Mouse (Mus musculus) gonadal fat pad, adult 2 months (tissue): Measurements from ENCODE around the gene Asb3. TPM values are rescaled to one million over a fixed set of nuclear protein-coding genes. Genes with fewer than 3 reads are reported as not detected.
A peak's percentile ranks its signal among the peaks of the same experiment; 100 is the strongest.

ENCODE experiments used
- DNase-seq: peaks from one replicate; pipeline ENCODE4 v3.0.0-alpha.2; 2012; ENCODE audit warnings: low read depth
- polyA plus RNA-seq: library from polyadenylated mRNA; depleted of rRNA; stranded (reverse); fragments of >200 nt; gene quantifications from 2 replicates; pipeline ENCODE4 v1.2.3, GENCODE M21; 2012; rRNA removed

Asb3 gene
- 4.1 and 4.6 TPM in 2 replicates for polyA plus RNA-seq

DNA sequence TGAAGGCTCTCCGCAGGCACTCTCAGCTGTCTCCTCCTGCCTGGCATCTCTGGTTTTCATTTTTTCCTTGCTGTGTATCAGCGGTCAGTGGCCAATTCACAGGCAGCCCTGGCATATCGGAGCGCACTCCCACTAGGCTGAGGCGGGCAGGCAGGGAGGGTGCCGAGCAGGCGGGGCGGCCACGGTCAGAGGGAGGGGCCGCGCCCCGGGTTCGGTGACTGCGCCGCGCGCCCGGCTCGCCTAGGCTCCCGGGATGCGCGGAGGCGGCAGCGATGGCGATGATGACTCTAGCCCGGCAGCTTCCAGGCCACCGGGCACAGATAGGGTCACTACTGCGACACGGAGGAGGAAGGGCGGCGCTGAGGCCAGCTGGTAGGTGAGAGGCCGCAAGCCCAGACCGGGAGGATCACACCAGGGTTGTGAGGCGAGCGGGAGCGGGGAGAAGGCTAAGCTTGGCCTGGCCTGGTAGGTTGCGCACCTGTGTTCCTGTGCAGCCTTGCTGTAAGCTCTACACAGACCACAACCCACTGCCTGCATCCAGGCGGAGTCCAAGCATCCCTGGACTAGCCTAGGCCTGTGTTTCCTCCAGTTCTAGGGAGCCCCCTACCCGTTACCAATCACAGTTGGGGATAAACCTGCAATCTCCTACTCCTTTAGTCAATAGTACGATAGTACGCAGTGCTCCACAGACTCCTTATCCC, at the start of gene Asb3, which contains the start of gene Gpr75:
Asb3 (plus strand) TSS at position 246 of the 701 bp plus-strand sequence.
Gpr75 (plus strand) TSS at position 188 of the 701 bp plus-strand sequence.
- DNase-seq = peak; percentile 12

GRCm38 (mm10) chr11:30838793-30839192, 46.4 kb upstream of the Asb3 start:
- no peak for DNase-seq

GRCm38 (mm10) chr11:30844355-30844754, 40.9 kb upstream of the Asb3 start:
- no peak for DNase-seq

DNA sequence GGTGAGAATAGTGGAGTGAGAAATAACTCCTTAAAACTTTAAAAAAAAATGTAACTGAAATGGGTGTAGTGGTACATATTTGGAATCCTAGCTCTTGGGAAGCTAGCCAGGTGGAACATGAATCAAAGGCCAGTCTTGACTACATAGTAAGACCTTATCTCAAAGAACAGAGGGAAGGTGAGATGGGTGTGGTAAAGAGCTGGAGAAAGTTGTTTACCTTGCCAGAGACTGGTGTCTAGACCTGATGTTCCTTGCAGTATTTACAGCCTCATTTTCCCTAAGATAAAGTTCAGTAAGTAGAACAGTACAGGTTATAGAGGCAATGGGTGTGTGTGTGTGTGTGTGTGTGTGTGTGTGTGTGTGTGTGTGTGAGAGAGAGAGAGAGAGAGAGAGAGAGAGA, 12.8 kb upstream of the Asb3 start:
- DNase-seq = no peak

DNA sequence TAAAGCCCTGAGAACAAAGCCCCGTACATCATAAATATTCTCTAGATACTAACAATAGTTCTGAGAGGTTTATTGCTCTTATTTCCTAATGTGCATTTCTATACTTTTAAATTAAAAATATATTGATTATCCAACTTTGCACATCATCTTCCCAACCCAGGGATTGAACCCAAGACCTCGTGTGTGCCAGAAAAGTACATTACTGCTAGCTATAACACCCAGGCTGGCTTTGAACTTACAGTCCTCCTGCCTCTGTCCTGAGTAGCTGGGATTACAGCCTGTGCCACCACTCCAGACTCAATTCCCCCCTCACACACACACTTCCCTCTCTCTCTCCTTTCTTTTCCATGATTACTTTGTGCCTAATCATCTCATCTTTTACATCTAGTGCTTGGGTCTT, 2.9 kb downstream of the Asb3 start:
- no peak for DNase-seq

GRCm38 (mm10) chr11:30896201-30896600, 11.0 kb downstream of the Asb3 start:
- DNase-seq = no peak

DNA sequence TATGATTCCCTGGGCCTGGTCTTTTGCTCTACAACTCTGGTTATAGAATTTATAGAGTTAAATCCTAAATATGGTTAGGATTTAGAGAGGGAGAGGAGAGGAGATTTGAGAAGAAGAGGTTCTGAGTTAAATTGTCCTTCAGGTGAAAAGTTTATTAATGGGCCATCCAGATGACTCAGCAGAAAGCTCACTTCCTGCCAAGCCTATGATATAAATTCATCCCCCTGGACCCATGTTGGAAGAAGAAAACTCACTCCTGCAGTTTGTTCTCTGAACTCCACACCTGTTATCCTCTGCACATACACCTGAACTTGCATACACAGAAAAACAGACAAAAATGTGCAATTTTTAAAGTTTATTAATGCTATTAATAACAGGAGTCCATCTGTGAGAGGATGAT, 14.1 kb downstream of the Asb3 start:
- DNase-seq = no peak

DNA sequence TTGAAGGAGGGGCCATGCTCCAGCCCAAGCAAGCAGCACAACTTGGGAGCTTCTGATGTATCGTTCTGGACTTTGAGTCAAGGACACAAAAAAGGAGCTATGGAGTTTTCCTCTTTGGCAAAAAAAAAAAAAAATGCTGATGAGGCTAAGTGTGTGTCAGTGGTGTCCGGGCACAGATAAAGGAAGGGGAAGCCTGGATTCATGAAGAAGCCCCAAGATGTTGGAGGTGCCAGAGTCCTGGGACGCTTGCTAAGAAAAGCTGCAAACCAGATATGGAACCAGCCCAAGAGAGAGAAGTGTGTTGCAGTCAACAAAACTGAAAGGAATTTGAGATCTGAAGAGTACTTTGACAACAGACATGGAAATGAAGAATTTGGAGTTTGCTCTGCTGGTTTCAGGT, 27.1 kb downstream of the Asb3 start:
- DNase-seq = no peak

GRCm38 (mm10) chr11:30920641-30921040, 35.4 kb downstream of the Asb3 start:
- DNase-seq = no peak

DNA sequence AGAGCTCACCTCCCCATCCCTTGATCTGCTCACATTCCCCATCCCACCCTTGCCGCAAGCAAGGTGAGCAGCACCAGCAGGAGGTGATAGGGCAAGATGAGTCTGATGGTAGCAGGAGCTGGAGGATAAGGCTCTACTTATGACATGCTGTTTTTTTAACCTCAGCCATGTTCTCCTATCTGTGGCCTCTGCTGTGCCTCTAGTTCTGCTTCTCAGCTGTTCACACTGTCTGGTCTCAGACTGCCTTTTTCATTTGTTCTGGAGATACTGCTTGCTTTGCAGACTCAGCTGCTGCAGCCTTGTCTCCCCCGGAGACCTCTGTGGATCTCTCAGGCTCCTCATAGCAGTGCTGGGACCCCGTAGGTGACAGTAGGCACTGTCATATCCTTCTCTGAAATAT, 38.1 kb downstream of the Asb3 start:
- DNase-seq = no peak

- DNase-seq = no peak
Observed at GRCm38 (mm10) chr11:30928079-30928478, 42.9 kb downstream of the Asb3 start.

GRCm38 (mm10) chr11:30928498-30928897, 43.3 kb downstream of the Asb3 start:
- DNase-seq = no peak

- no peak for DNase-seq
Observed at GRCm38 (mm10) chr11:30943522-30943921, 58.3 kb downstream of the Asb3 start.

DNA sequence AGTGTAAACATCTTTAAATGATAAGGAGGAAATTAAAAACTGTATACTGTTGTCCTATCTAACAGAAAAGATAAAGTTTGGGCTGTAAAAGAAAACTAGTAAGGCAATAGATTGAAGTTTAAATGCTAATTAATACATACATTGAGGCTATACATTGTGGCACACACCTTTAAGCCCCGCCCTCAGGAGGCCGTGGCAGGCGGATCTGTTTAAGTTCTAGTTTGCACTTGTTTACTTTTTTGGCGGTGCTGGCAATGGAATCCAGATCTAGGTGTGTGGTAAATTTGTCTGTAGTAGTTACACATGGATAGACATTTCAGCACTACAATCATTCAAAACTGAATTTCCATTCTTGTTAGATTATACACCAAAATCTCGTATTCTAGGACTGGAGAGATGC, 67.6 kb downstream of the Asb3 start:
- DNase-seq = no peak

DNA sequence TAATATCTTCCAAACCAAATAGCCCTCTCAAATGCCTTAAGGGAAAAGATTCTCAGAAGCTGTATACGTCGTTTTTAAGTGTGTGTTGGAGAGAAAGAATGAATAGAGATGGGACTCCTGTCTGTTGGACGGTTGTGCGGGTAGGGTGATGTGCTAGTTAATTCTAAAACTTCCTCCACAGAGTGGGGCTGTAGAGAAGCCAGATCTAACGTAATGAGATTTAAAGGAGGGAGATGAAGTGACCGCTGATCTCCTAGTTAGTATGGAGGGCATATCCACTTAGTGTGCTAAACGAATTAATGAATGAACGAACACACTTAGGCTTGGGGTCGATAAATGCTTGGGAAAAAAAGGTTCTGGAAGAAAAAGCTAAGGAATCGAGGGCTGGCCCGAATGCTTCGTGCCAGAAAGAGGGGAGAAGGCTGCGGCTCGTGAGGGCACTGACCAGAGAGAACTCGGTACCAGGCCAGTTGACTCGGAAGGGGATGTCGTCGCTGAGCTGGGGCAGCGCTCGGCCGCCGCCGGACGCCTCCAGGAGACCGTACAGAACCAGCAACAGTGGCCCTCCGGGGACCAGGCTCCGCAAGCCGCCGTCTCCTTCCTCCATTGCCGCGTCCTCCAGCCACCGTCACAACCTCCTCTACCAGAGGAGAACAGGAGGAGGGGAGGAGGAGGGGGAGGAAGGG, 68.4 kb downstream of the Asb3 start:
- no peak for DNase-seq

- peak; percentile 24 for DNase-seq
Observed at GRCm38 (mm10) chr11:30954279-30954725, 69.1 kb downstream of the Asb3 start, which contains the start of gene Erlec1. Gene Erlec1, minus strand, starts transcription at chr11:30954335.

DNA sequence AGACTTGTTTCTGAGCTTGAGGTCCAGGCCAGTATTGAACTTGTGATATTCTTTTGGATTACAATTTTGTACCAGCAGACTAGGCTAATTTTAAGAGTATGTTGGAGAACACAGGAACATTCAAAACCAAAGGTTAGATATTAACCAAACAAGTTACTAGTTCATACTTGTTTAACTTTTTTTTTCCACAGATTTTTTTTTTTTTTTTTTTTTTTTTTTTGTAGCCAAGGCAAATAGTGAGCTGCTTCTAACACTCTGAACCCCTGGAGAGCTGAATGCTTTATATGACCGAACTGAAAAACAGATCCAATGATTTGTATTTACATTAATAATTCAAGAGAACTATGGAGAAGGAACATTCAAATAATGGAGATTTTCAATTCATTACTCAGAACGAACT, 100.0 kb downstream of the Asb3 start:
- no peak for DNase-seq

- DNase-seq = peak; percentile 64
Observed at GRCm38 (mm10) chr11:30985877-30986624, 100.8 kb downstream of the Asb3 start, which contains the start of gene Chac2. Gene Chac2, minus strand, starts transcription at chr11:30986350.

DNA sequence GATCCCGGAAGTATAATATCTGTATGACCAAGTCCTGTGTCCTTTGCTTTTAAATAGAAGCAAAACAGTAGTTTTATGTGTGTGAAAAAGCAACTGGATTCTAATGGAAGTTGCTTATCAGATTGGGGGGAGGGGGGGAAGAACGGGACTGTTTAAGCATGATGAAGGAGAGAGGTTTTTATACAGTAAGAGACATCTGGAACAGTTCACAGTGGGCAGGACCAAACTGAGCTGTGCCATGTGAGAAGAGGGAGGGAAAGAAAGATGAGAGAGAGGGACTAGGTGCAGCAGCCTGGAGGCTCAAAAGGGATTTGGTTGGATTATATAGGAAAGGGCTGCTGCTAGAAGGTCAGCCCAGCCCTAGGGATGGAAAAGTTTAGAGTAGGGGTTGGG, 101.4 kb downstream of the Asb3 start:
- no peak for DNase-seq

DNA sequence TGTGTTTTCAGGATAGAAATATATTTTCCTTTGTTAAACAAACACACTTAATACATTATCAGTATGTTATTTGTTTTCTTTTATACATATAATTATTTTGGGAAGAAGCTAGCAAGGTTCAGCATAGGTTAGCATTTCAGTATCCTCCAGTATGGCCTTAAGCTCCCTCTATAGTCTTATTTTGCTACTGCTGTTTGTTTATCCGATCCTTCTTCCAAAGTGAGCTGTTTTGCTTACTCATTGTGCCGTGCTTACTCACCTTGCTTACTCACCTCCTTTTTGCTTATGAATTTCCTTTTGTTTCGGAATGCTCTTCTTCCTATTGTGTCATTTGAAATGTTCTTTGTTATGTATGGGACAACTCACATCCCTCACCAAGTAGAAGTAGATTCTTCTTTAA, 111.5 kb downstream of the Asb3 start:
- no peak for DNase-seq

DNA sequence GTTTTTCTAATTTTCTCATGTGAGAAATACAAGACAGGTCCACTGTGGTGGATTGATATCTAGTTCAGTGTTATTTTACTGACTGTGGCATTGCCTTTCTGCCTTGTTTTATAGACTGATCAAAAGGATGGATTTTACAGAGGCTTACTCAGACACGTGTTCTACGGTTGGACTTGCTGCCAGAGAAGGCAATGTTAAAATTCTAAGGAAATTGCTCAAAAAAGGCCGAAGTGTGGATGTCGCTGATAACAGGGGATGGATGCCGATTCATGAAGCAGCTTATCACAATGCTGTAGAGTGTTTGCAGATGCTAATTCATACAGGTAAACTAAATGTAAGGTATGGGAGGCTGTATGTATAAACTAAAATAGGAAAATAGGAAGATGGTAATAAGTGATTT, 113.0 kb downstream of the Asb3 start:
- no peak for DNase-seq

- no peak for DNase-seq
Observed at GRCm38 (mm10) chr11:30998704-30999103, 113.5 kb downstream of the Asb3 start.
